In genomic region chr12:55859409-55860349, GRCm38 (mm10) we compare ENCODE assay signal across 15 mouse cellular contexts.
"Had no signal": no experiment of that assay in that cellular context is flagged by ENCODE, and none has a peak within 500 bp of the region (broad histone marks: within the 10 kb centered on the region; RNA-seq: fewer than 3 reads in every experiment).

No protein-coding gene starts in this region.

- H3K27ac ChIP-seq: left cerebral cortex, adult 2 months; limb, embryonic 10.5 days; midbrain, embryonic 10.5 days; neural tube, embryonic 13.5 days had no signal

- H3K4me3 ChIP-seq: left cerebral cortex, adult 2 months; limb, embryonic 10.5 days; midbrain, embryonic 10.5 days; neural tube, embryonic 13.5 days had no signal

- ATAC-seq: inflammation-experienced regulatory T-cells, adult 6 months; intestine, postnatal 0 days; lung, postnatal 0 days had no signal

- H3K9ac ChIP-seq: neural tube, embryonic 13.5 days had no signal

- H3K4me1 ChIP-seq: limb, embryonic 10.5 days; midbrain, embryonic 10.5 days; neural tube, embryonic 13.5 days had no signal

- H3K27me3 ChIP-seq: neural tube, embryonic 13.5 days had no signal

- DNase-seq: kidney, adult 8-10 months; kidney, postnatal 25 days; lung, adult 2 months; lung, postnatal 4 days; midbrain, embryonic 14.5 days; right cerebral cortex, adult 18-20 months; right cerebral cortex, postnatal 25 days; thymus, postnatal 36 days had no signal

- H3K4me2 ChIP-seq: neural tube, embryonic 13.5 days had no signal
